Mouse (Mus musculus) olfactory bulb, adult 2 months (tissue): ENCODE measurements around the gene Epm2a. TPM values are rescaled to one million over a fixed set of nuclear protein-coding genes. Genes with fewer than 3 reads are reported as not detected.
"Not testable (repeated sequence)": the region's sequence is repeated elsewhere in the genome, so short reads cannot be mapped to it uniquely, and the experiment has no call there.

Source experiments
- H3K27ac ChIP-seq: fragments of 200-500 bp; 2 replicates; pipeline ENCODE4 v1.5.1; 2012; ENCODE audit warnings: low read depth, low read length; ENCODE audit not compliant: insufficient read depth
- H3K4me1 ChIP-seq: fragments of 200-500 bp; 2 replicates; pipeline ENCODE4 v1.6.1; 2012; ENCODE audit warnings: low read length; ENCODE audit not compliant: control insufficient read depth, insufficient read depth
- H3K4me3 ChIP-seq: fragments of 200-500 bp; 2 replicates; pipeline ENCODE4 v1.5.1; 2012; ENCODE audit warnings: mild to moderate bottlenecking, low read depth, low read length, moderate library complexity; ENCODE audit not compliant: insufficient read depth
- CTCF ChIP-seq: fragments of 200-500 bp; IDR thresholded peaks from 2 replicates; pipeline ENCODE4 v1.5.1; 2012; ENCODE audit warnings: low read depth, mild to moderate bottlenecking, low read length, moderate library complexity; ENCODE audit not compliant: insufficient read depth
- POLR2A ChIP-seq: fragments of 200-500 bp; IDR thresholded peaks from 2 replicates; pipeline ENCODE4 v1.6.1; 2012; ENCODE audit warnings: mild to moderate bottlenecking, low read depth, low read length, moderate library complexity; ENCODE audit not compliant: insufficient read depth
- WGBS: fragments of 180-500 bp; shearing (Covaris S2); methylation state at CpG from one replicate; pipeline ENCODE4 v1.1.7; 2018; 5-methylcytosine and 5-hydroxymethylcytosine counted together
- polyA plus RNA-seq: library from polyadenylated mRNA; stranded (reverse); fragments of >200 nt; gene quantifications from 2 replicates; pipeline ENCODE4 v1.2.4, GENCODE M21; 2012; ENCODE audit warnings: low replicate concordance; ENCODE audit not compliant: missing spikeins, insufficient read depth, insufficient read length

Epm2a gene
- polyA plus RNA-seq, 1 experiment = not detected

- no peak overlapping the region for H3K4me3 ChIP-seq
- WGBS = 68% methylated on average over 4 of the region's 4 CpGs
- H3K4me1 ChIP-seq = no peaks in the 10 kb centered on the region
- no peak for TF ChIP-seq CTCF
- no peak for TF ChIP-seq POLR2A
- H3K27ac ChIP-seq = no peak overlapping the region
These were observed 19.9 kb upstream of the Epm2a start for GRCm38 (mm10) chr10:11323202-11323898.

GRCm38 (mm10) chr10:11326526-11326925 is 16.7 kb upstream of the Epm2a start:
- Histone ChIP-seq H3K4me3 (no peak overlapping the region), H3K27ac (no peak overlapping the region), H3K4me1 (no peaks in the 10 kb centered on the region)
- TF ChIP-seq CTCF (no peak), POLR2A (no peak)
- whole genome bisulfite sequencing = 87% methylated on average over 3 of the region's 3 CpGs

GRCm38 (mm10) chr10:11344536-11345468 is 1.6 kb downstream of the Epm2a start:
- WGBS = 47% methylated on average over 18 of the region's 18 CpGs
- Histone ChIP-seq H3K4me1 (peaks cover 7% of the 10 kb centered on the region; the same call in 1 of the 2 replicates), H3K27ac (no peak overlapping the region), H3K4me3 (peak overlapping the region; percentile 24; the same call in 1 of the 2 replicates)
- TF ChIP-seq POLR2A = no peak
- no peak for TF ChIP-seq CTCF

GRCm38 (mm10) chr10:11350243-11350974 is 7.2 kb downstream of the Epm2a start:
- not testable (repeated sequence) for H3K4me3 ChIP-seq, H3K27ac ChIP-seq, H3K4me1 ChIP-seq
- 77% methylated on average over 3 of the region's 3 CpGs for WGBS

GRCm38 (mm10) chr10:11354609-11355008 is 11.4 kb downstream of the Epm2a start:
- TF ChIP-seq POLR2A (no peak), CTCF (no peak)
- 93% methylated on average over 8 of the region's 8 CpGs for WGBS
- H3K4me3 ChIP-seq = no peak overlapping the region
- H3K4me1 ChIP-seq = no peaks in the 10 kb centered on the region
- H3K27ac ChIP-seq = no peak overlapping the region

- H3K27ac ChIP-seq = no peak overlapping the region
- TF ChIP-seq CTCF = no peak
- TF ChIP-seq POLR2A = no peak
- WGBS = 62% methylated on average over 5 of the region's 5 CpGs
- H3K4me3 ChIP-seq = no peak overlapping the region
- H3K4me1 ChIP-seq = no peaks in the 10 kb centered on the region
These were observed 18.9 kb downstream of the Epm2a start for GRCm38 (mm10) chr10:11361985-11362692.

GRCm38 (mm10) chr10:11362896-11363487 is 19.8 kb downstream of the Epm2a start:
- Histone ChIP-seq H3K4me1 (no peaks in the 10 kb centered on the region), H3K27ac (no peak overlapping the region), H3K4me3 (no peak overlapping the region)
- 88% methylated on average over 12 of the region's 12 CpGs for WGBS
- TF ChIP-seq CTCF (no peak), POLR2A (no peak)

- Histone ChIP-seq H3K4me1 (no peaks in the 10 kb centered on the region), H3K27ac (no peak overlapping the region), H3K4me3 (no peak overlapping the region)
- TF ChIP-seq POLR2A (no peak), CTCF (no peak)
- 81% methylated on average over 2 of the region's 2 CpGs for WGBS
These were observed 38.1 kb downstream of the Epm2a start for GRCm38 (mm10) chr10:11381302-11381701.
